Mouse (Mus musculus): ENCODE data around the gene Nxpe4.

DNA sequence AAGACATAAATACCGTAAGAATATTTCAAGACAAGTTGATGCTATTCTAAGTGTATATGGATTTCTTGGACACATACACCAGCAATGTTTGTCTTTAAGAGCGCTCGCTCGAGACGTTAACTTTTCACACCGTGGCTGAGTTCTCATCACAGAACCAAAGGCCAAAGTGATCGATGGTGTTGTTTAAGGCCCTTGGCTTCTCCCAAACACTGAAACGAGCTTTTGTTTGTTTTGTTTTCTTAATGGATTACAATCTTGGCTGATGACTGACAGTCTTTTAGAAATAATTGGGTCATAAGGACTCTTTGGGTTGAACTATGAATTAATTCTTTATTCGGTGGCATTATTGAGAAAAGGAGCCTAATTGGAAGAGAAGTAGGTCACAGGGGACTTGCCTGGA is 183.6 kb downstream of the Nxpe4 start:
- TF ChIP-seq CTCF (IDR thresholded peaks at IDR 0.05; ENCODE audit: low read depth) (no peak), EP300 (IDR thresholded peaks at IDR 0.05; ENCODE audit: low read depth) (no peak)
